Mouse (Mus musculus): Measurements from ENCODE around the gene Yars. TPM values are rescaled to one million over a fixed set of nuclear protein-coding genes. Genes with fewer than 3 reads are reported as not detected.

The Yars gene
- polyA plus RNA-seq, 1 experiment from 2014 or later = 92.9 TPM

DNA sequence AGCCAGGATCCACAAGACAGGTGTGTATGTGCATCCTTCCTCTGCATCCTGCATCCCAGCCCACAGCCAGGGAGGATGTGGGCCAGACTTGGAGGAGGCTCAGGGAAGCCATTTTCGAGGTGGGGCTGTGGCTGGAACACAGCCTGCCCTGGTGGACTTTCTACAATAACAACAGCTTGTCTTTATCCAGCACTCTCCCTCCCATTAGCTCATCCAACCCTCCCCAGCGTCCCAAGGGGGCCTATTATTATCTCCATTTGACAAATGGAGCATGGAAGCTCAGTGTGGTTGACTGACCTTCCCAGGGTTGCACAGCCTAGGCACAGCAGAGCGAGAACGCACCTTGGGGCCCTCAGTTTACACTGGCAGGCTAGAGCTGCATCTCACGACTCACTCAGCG, 71.1 kb downstream of the Yars start:
- no peak overlapping the region for H3K27ac ChIP-seq (ENCODE audit: low read depth)
- no peaks in the 10 kb centered on the region for H3K9me3 ChIP-seq (ENCODE audit: control insufficient read depth, low read length)
- DNase-seq (ENCODE audit: low spot score) (no peak), ATAC-seq (replicated peaks; ENCODE audit: low FRiP score, low TSS enrichment, low read depth) (no peak)
- no peaks in the 10 kb centered on the region for H3K36me3 ChIP-seq (ENCODE audit: control insufficient read depth, insufficient read depth, low read length)
- no peak overlapping the region for H3K9ac ChIP-seq (ENCODE audit: low read length)
- H3K4me3 ChIP-seq (ENCODE audit: low read depth, low read length) = no peak overlapping the region
- no peaks in the 10 kb centered on the region for H3K27me3 ChIP-seq (replicated peaks; ENCODE audit: control insufficient read depth, insufficient read depth, low read length)
- 18% methylated on average over 6 of the region's 6 CpGs for WGBS
- no peak overlapping the region for H3K4me2 ChIP-seq (ENCODE audit: low read length)
- H3K4me1 ChIP-seq (replicated peaks; ENCODE audit: control insufficient read depth, insufficient read depth, low read length) = peaks cover 14% of the 10 kb centered on the region

DNA sequence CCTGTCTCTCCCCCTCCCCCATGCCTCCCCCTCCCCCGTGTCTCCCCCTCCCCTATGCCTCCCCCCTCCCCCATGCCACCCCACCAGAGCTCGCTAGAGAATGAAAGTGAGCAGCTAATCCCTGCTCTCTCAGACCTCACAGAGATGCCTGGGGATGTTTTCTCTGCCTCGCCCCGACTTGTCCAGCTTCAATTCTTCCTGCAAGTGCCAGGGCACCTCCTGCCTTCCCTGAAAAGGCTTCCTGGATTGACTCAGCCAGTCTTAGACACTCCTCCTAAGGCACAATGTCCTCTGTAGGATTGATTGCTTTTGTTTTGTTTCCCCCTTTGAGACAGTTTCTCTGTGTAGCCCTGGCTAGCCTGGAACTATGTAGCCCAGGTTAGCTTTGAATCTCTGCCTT, 71.6 kb downstream of the Yars start, which contains the start of gene C77080:
C77080 (minus strand) TSS at position 209 of the 400 bp plus-strand sequence.
- no peaks in the 10 kb centered on the region for H3K9me3 ChIP-seq (ENCODE audit: control insufficient read depth, low read length)
- H3K4me1 ChIP-seq (replicated peaks; ENCODE audit: control insufficient read depth, insufficient read depth, low read length) = peaks cover 14% of the 10 kb centered on the region
- H3K27me3 ChIP-seq (replicated peaks; ENCODE audit: control insufficient read depth, insufficient read depth, low read length) = no peaks in the 10 kb centered on the region
- WGBS = 23% methylated on average over 2 of the region's 4 CpGs
- no peak within 1 kb of the TSS for H3K4me2 ChIP-seq (ENCODE audit: low read length)
- no peak within 1 kb of the TSS for H3K4me3 ChIP-seq (ENCODE audit: low read depth, low read length)
- no peak within 1 kb of the TSS for H3K27ac ChIP-seq (ENCODE audit: low read depth)
- DNase-seq (ENCODE audit: low spot score) (no peak), ATAC-seq (replicated peaks; ENCODE audit: low FRiP score, low TSS enrichment, low read depth) (no peak)
- H3K9ac ChIP-seq (ENCODE audit: low read length) = no peak within 1 kb of the TSS
- H3K36me3 ChIP-seq (ENCODE audit: control insufficient read depth, insufficient read depth, low read length) = no peaks in the 10 kb centered on the region

DNA sequence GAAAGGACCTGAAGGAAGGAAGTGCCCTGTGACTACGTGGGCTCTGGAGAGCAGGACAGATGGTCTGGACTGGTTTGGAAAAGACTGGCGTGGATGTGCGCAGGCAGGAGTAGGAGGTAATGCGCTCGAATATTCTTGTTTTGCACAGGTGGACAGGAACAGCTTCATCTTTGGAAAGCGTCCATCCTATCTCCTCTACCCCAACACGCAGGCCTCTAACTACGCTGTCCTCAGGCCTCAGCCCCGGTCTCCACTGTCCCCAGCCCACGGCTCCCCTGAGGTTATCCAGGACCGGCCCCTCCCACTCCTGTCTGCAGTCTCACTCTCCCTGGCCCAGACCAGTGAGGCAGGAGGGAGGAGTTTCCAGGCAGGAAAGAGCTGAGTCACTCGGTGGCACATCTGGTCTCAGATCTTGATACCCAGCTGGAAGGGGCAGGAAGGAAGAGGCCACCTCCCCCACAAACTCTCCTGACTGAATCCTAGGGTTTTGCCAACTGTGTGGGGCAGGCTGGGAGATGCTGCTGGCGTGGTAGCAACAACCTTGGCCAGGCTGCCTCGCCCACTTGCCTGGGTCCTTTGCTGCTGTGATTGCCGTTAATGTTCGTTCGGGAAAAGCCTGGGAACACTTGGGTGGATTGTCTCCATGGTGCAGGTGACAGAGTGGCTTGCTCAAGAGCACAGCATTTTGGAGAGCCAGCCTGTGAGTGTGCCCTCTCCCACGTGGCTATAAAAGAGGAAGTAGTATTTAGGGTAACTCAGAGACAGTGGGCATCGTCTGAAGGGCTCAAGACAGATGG, 73.9 kb downstream of the Yars start:
- peak; percentile 43; the same call in 1 of the 2 replicates for ATAC-seq (replicated peaks; ENCODE audit: low FRiP score, low TSS enrichment, low read depth)
- no peaks in the 10 kb centered on the region for H3K9me3 ChIP-seq (ENCODE audit: control insufficient read depth, low read length)
- H3K27ac ChIP-seq (ENCODE audit: low read depth) = no peak overlapping the region
- H3K9ac ChIP-seq (ENCODE audit: low read length) = no peak overlapping the region
- 23% methylated on average over 19 of the region's 19 CpGs for WGBS
- H3K4me1 ChIP-seq (replicated peaks; ENCODE audit: control insufficient read depth, insufficient read depth, low read length) = peaks cover 7% of the 10 kb centered on the region
- DNase-seq (ENCODE audit: low spot score) = peak; percentile 66
- H3K27me3 ChIP-seq (replicated peaks; ENCODE audit: control insufficient read depth, insufficient read depth, low read length) = no peaks in the 10 kb centered on the region
- no peak overlapping the region for H3K4me3 ChIP-seq (ENCODE audit: low read depth, low read length)
- H3K36me3 ChIP-seq (ENCODE audit: control insufficient read depth, insufficient read depth, low read length) = no peaks in the 10 kb centered on the region
- peak overlapping the region; percentile 20 for H3K4me2 ChIP-seq (ENCODE audit: low read length)

DNA sequence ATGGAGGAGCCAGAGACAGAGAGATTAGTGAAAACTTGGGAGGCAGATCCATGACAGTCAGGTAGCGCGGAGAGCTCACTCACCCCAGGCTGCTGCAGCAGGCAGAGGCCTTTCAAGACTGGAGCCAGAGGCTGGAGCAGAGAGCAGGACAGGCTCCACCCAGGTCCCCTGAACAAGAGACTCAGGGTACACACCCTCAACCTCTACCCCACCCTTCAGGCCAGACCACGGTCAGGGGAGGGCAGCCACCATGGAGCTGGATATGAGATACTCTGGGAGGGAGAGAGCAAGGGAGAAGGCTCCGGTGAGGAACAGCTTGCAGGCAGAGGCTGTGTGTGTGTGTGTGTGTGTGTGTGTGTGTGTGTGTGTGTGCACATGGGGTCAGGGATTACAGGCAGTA, 76.6 kb downstream of the Yars start:
- H3K4me3 ChIP-seq (ENCODE audit: low read depth, low read length) = no peak overlapping the region
- H3K36me3 ChIP-seq (ENCODE audit: control insufficient read depth, insufficient read depth, low read length) = no peaks in the 10 kb centered on the region
- no peaks in the 10 kb centered on the region for H3K9me3 ChIP-seq (ENCODE audit: control insufficient read depth, low read length)
- no peak for DNase-seq (ENCODE audit: low spot score)
- WGBS = 89% methylated on average over 4 of the region's 4 CpGs
- H3K27me3 ChIP-seq (replicated peaks; ENCODE audit: control insufficient read depth, insufficient read depth, low read length) = no peaks in the 10 kb centered on the region
- H3K9ac ChIP-seq (ENCODE audit: low read length) = no peak overlapping the region
- ATAC-seq (replicated peaks; ENCODE audit: low FRiP score, low TSS enrichment, low read depth) = no peak
- H3K27ac ChIP-seq (ENCODE audit: low read depth) = no peak overlapping the region
- no peak overlapping the region for H3K4me2 ChIP-seq (ENCODE audit: low read length)
- H3K4me1 ChIP-seq (replicated peaks; ENCODE audit: control insufficient read depth, insufficient read depth, low read length) = peaks cover 7% of the 10 kb centered on the region

DNA sequence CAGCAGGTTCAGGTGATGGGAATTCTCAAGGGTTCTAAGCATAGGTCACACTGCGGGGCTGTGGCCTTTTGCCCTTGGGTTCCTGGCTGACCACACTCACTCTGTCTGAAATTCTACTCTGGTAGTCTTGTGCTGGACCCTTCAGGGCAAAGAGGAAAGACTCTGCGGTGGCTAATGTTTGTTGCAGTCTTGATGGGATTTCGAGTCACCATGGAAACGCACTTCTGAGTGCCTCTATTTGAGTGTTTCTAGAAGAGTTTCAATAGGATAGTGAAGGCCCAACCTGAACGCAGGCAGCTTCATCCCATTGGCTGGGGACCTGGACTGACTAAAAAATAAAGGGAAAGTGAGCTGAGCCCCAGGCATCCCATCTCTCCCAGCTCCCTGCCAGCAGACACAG, 77.3 kb downstream of the Yars start:
- ATAC-seq (replicated peaks; ENCODE audit: low FRiP score, low TSS enrichment, low read depth) (no peak), DNase-seq (ENCODE audit: low spot score) (no peak)
- H3K4me3 ChIP-seq (ENCODE audit: low read depth, low read length) = no peak overlapping the region
- no peaks in the 10 kb centered on the region for H3K9me3 ChIP-seq (ENCODE audit: control insufficient read depth, low read length)
- H3K4me2 ChIP-seq (ENCODE audit: low read length) = no peak overlapping the region
- WGBS = 75% methylated on average over 5 of the region's 5 CpGs
- H3K9ac ChIP-seq (ENCODE audit: low read length) = no peak overlapping the region
- H3K36me3 ChIP-seq (ENCODE audit: control insufficient read depth, insufficient read depth, low read length) = no peaks in the 10 kb centered on the region
- peaks cover 7% of the 10 kb centered on the region for H3K4me1 ChIP-seq (replicated peaks; ENCODE audit: control insufficient read depth, insufficient read depth, low read length)
- H3K27me3 ChIP-seq (replicated peaks; ENCODE audit: control insufficient read depth, insufficient read depth, low read length) = no peaks in the 10 kb centered on the region
- H3K27ac ChIP-seq (ENCODE audit: low read depth) = no peak overlapping the region

DNA sequence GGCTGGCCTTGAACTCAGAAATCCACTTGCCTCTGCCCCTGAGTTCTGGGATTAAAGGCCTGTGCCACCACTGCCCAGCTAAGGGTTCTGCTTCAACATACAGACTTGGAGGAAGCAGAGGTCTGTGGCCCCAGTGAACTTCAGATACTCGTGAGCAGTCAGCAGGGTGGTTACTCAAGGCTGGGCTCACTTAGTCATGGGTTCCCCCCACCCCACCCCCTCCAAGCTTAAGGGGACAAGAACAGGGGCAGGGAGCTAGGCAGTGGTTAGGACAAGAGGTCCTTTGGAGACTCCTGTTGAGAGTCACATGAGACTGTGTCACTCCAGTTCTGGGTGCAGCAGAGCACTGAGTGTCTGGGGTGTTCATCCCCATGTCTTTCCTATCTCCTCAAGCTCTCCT, 79.1 kb downstream of the Yars start:
- Histone ChIP-seq H3K36me3 (ENCODE audit: control insufficient read depth, insufficient read depth, low read length) (no peaks in the 10 kb centered on the region), H3K9me3 (ENCODE audit: control insufficient read depth, low read length) (no peaks in the 10 kb centered on the region), H3K27me3 (replicated peaks; ENCODE audit: control insufficient read depth, insufficient read depth, low read length) (no peaks in the 10 kb centered on the region), H3K9ac (ENCODE audit: low read length) (no peak overlapping the region), H3K4me2 (ENCODE audit: low read length) (no peak overlapping the region), H3K27ac (ENCODE audit: low read depth) (no peak overlapping the region), H3K4me1 (replicated peaks; ENCODE audit: control insufficient read depth, insufficient read depth, low read length) (peaks cover 8% of the 10 kb centered on the region; the same call in 1 of the 2 replicates), H3K4me3 (ENCODE audit: low read depth, low read length) (no peak overlapping the region)
- WGBS = 39% methylated on average over 1 of the region's 1 CpGs
- DNase-seq (ENCODE audit: low spot score) (no peak), ATAC-seq (replicated peaks; ENCODE audit: low FRiP score, low TSS enrichment, low read depth) (no peak)

Other genes starting within 250 kb of the Yars start
- 17.5 and 20.1 TPM in 2 replicates for gene Azin2, start 227.3 kb upstream of the Yars start, polyA plus RNA-seq (2014; fragmentation: Nextera tagmentation; extraction: Ambion mirVana)
- 183 and 184 TPM in 2 replicates for gene Ak2, start 197.8 kb upstream of the Yars start, polyA plus RNA-seq (2014; fragmentation: Nextera tagmentation; extraction: Ambion mirVana)
- 7.4 and 8.4 TPM in 2 replicates for gene Rnf19b, start 131.5 kb upstream of the Yars start, polyA plus RNA-seq (2014; fragmentation: Nextera tagmentation; extraction: Ambion mirVana)
- 32.2 and 45.9 TPM in 2 replicates for gene Tmem54, start 84.2 kb upstream of the Yars start, polyA plus RNA-seq (2014; fragmentation: Nextera tagmentation; extraction: Ambion mirVana)
- 2.2 and 2.7 TPM in 2 replicates for gene Hpca, start 67.7 kb upstream of the Yars start, polyA plus RNA-seq (2014; fragmentation: Nextera tagmentation; extraction: Ambion mirVana)
- gene Fndc5, start 52.8 kb upstream of the Yars start, polyA plus RNA-seq (2014; fragmentation: Nextera tagmentation; extraction: Ambion mirVana) = 1.7 and 2.4 TPM in 2 replicates
- gene S100pbp, start within 50 bp of the Yars start, polyA plus RNA-seq (2014; fragmentation: Nextera tagmentation; extraction: Ambion mirVana) = 14.6 and 19.5 TPM in 2 replicates
- gene C77080, start 71.6 kb downstream of the Yars start, polyA plus RNA-seq (2014; fragmentation: Nextera tagmentation; extraction: Ambion mirVana) = 7.2 and 7.4 TPM in 2 replicates
- gene Sync, start 97.9 kb downstream of the Yars start, polyA plus RNA-seq (2014; fragmentation: Nextera tagmentation; extraction: Ambion mirVana) = 1.3 and 2.1 TPM in 2 replicates
- gene Rbbp4, start 145.6 kb downstream of the Yars start, polyA plus RNA-seq (2014; fragmentation: Nextera tagmentation; extraction: Ambion mirVana) = 333 and 352 TPM in 2 replicates
- 46.9 and 51.3 TPM in 2 replicates for gene Zbtb8os, start 145.9 kb downstream of the Yars start, polyA plus RNA-seq (2014; fragmentation: Nextera tagmentation; extraction: Ambion mirVana)
- 7.6 and 11.1 TPM in 2 replicates for gene Zbtb8a, start 188.4 kb downstream of the Yars start, polyA plus RNA-seq (2014; fragmentation: Nextera tagmentation; extraction: Ambion mirVana)

Measured in intestine, embryonic 14.5 days (tissue).